ENCODE assay signal across 1 mouse cellular context in the genomic region with DNA sequence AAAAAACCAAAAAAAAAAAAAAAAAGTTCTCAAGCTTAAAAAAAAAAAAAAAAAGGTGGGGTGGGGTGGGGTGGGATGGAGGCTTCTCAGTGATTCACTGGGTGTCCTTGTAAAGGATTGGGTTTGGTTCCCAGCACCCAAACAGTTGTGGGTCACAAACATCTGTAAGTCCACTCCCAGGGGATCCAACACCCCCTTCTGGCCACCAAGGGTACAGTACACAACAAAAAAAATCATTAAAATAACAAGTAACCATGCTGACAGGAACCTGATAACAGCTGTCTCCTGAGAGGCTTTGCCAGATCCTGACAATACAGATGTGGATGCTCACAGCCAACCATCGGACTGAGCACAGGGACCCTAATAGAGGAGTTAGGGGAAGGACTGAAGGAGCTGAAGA.
A peak's percentile ranks its signal among the peaks of the same experiment; 100 is the strongest.
TF ChIP-seq lines count a peak whose summit lies in the region.

No protein-coding gene starts in this region.

TF ChIP-seq in MEL, 35 proteins besides CTCF, POLR2A, EP300 and RAD21 (continued from another document):
- no peak for TF ChIP-seq USF2 (IDR thresholded peaks at IDR 0.05; ENCODE audit: borderline replicate concordance in 1 of 2, insufficient read depth in 1 of 2, low read depth in 1 of 2, low read length in 2 of 2)
- no peak for TF ChIP-seq KAT2A (conservative IDR thresholded peaks at IDR 0.05; ENCODE audit: low read depth, low read length)
- TF ChIP-seq MYB (IDR thresholded peaks at IDR 0.05; ENCODE audit: low read depth, low read length): no peak
- no peak for TF ChIP-seq E2F4 (IDR thresholded peaks at IDR 0.05; ENCODE audit: borderline replicate concordance, low read depth, low read length)
- no peak for TF ChIP-seq MEF2A (IDR thresholded peaks at IDR 0.05; ENCODE audit: extremely low read depth, insufficient replicate concordance, low read depth, low read length, poor library complexity, severe bottlenecking)
- TF ChIP-seq ZC3H11A (IDR thresholded peaks at IDR 0.05; ENCODE audit: low read depth, low read length): no peak
- no peak for TF ChIP-seq HCFC1 (IDR thresholded peaks at IDR 0.05; ENCODE audit: low read depth, low read length)
- TF ChIP-seq BHLHE40 (IDR thresholded peaks at IDR 0.05; ENCODE audit: borderline replicate concordance, low read depth, low read length): no peak
- no peak for TF ChIP-seq ETS1 (IDR thresholded peaks at IDR 0.05; ENCODE audit: low read depth, low read length)
- no peak for TF ChIP-seq POLR2AphosphoS5 (IDR thresholded peaks at IDR 0.05; ENCODE audit: borderline replicate concordance, low read depth, low read length)
- TF ChIP-seq MYC (IDR thresholded peaks at IDR 0.05; ENCODE audit: low read depth, low read length): no peak
- TF ChIP-seq MXI1 (IDR thresholded peaks at IDR 0.05; ENCODE audit: low read depth, low read length): 0 out of 2 replicates have a peak, but pooled peaks have one; percentile 25
- TF ChIP-seq TBP (IDR thresholded peaks at IDR 0.05; ENCODE audit: low read depth, low read length): no peak
- peak; percentile 74 for TF ChIP-seq ZNF384 (IDR thresholded peaks at IDR 0.05; ENCODE audit: low read depth, low read length)
- TF ChIP-seq CHD2 (IDR thresholded peaks at IDR 0.05; ENCODE audit: low read length): no peak
- TF ChIP-seq NRF1 (IDR thresholded peaks at IDR 0.05; ENCODE audit: insufficient read depth, low read depth, low read length, poor library complexity, severe bottlenecking): no peak
- peak; percentile 37 for TF ChIP-seq SMC3 (IDR thresholded peaks at IDR 0.05; ENCODE audit: low read depth, low read length)
- no peak for TF ChIP-seq UBTF (IDR thresholded peaks at IDR 0.05; ENCODE audit: borderline replicate concordance, insufficient read depth, low read depth, low read length)
- no peak for TF ChIP-seq NELFE (IDR thresholded peaks at IDR 0.05; ENCODE audit: low read depth, low read length)
